12 mouse cellular contexts compared by ENCODE assay signal in genomic region chr2:166991945-166992344, GRCm38 (mm10). TPM values are rescaled to one million over a fixed set of nuclear protein-coding genes. Genes with fewer than 3 reads are reported as not detected.
DNase-seq lines count a peak whose midpoint lies in the region; ATAC-seq lines count a peak whose summit lies in the region.
"Had no signal": no experiment of that assay in that cellular context is flagged by ENCODE, and none has a peak within 500 bp of the region (broad histone marks: within the 10 kb centered on the region; RNA-seq: fewer than 3 reads in every experiment).

No protein-coding gene starts in this region.

- peak; percentile 34 to 67 for DNase-seq in adrenal gland, adult (ENCODE audit: inconsistent age in 2 of 2, low spot score in 1 of 2)
- DNase-seq in adrenal gland, postnatal 4 days (ENCODE audit: low spot score in 2 of 2): no peak
- no peak for DNase-seq in limb, embryonic 10.5 days (ENCODE audit: low spot score)
- peak; percentile 48 to 52 for DNase-seq in adrenal gland, postnatal 36 days
- no peak for DNase-seq in retina, embryonic 14.5 days (ENCODE audit: low spot score)
- DNase-seq in thymus, postnatal 4 days: no peak
- DNase-seq: cerebellum, postnatal 10 days had no signal

- no peaks in the 10 kb centered on the region for H3K27me3 ChIP-seq in limb, embryonic 12.5 days
- no peaks in the 10 kb centered on the region for H3K27me3 ChIP-seq in limb, embryonic 10.5 days (ENCODE audit: low read depth, poor library complexity, severe bottlenecking)
- no peaks in the 10 kb centered on the region for H3K27me3 ChIP-seq in liver, embryonic 12.5 days (replicated peaks)
- H3K27me3 ChIP-seq: heart, embryonic 15.5 days had no signal

- H3K9ac ChIP-seq in limb, embryonic 12.5 days (replicated peaks): no peak overlapping the region; the same call in 1 of the 2 replicates
- H3K9ac ChIP-seq in liver, embryonic 12.5 days: peak overlapping the region; percentile 33; the same call in 1 of the 2 replicates

- peak overlapping the region; percentile 41 for H3K27ac ChIP-seq in limb, embryonic 12.5 days
- no peak overlapping the region for H3K27ac ChIP-seq in limb, embryonic 10.5 days
- H3K27ac ChIP-seq in liver, embryonic 12.5 days: peak overlapping the region; percentile 70
- H3K27ac ChIP-seq: heart, embryonic 15.5 days had no signal

- no peaks in the 10 kb centered on the region for H3K36me3 ChIP-seq in limb, embryonic 12.5 days
- peaks cover 13% of the 10 kb centered on the region; the same call in 1 of the 2 replicates for H3K36me3 ChIP-seq in limb, embryonic 10.5 days
- H3K36me3 ChIP-seq in liver, embryonic 12.5 days: no peaks in the 10 kb centered on the region
- H3K36me3 ChIP-seq: heart, embryonic 15.5 days had no signal

- H3K4me1 ChIP-seq in limb, embryonic 12.5 days (replicated peaks): peaks cover 50% of the 10 kb centered on the region
- peaks cover 37% of the 10 kb centered on the region for H3K4me1 ChIP-seq in limb, embryonic 10.5 days
- peaks cover 81% of the 10 kb centered on the region for H3K4me1 ChIP-seq in liver, embryonic 12.5 days

- no peak for ATAC-seq in limb, embryonic 12.5 days (ENCODE audit: insufficient number of reproducible peaks, insufficient read depth, low FRiP score, low TSS enrichment, low read depth)
- ATAC-seq in liver, embryonic 12.5 days: no peak
- ATAC-seq: inflammation-experienced regulatory T-cells, adult 6 months had no signal

- no peak overlapping the region for H3K4me3 ChIP-seq in limb, embryonic 12.5 days (replicated peaks)
- H3K4me3 ChIP-seq in limb, embryonic 10.5 days: no peak overlapping the region
- H3K4me3 ChIP-seq in liver, embryonic 12.5 days: no peak overlapping the region
- H3K4me3 ChIP-seq: erythroblast, embryonic 14.5 days; heart, embryonic 15.5 days had no signal

- H3K9me3 ChIP-seq in limb, embryonic 12.5 days: no peaks in the 10 kb centered on the region
- no peaks in the 10 kb centered on the region for H3K9me3 ChIP-seq in limb, embryonic 10.5 days (replicated peaks)
- no peaks in the 10 kb centered on the region for H3K9me3 ChIP-seq in liver, embryonic 12.5 days (replicated peaks)
- H3K9me3 ChIP-seq: heart, embryonic 15.5 days had no signal

- H3K4me2 ChIP-seq in limb, embryonic 12.5 days: no peak overlapping the region
- peak overlapping the region; percentile 12; the same call in 1 of the 2 replicates for H3K4me2 ChIP-seq in liver, embryonic 12.5 days
- H3K4me2 ChIP-seq: heart, embryonic 15.5 days had no signal

RNA-seq across cellular contexts. Expression of gene Stau1, which starts 4.2 kb away (rescaled TPM):
- 10 to 100 TPM; 76.9 to 79.0 TPM for total RNA-seq in adrenal gland, postnatal 4 days (2021)
- 113 and 120 TPM in 2 replicates for polyA plus RNA-seq in limb, embryonic 12.5 days (2016; fragmentation: Nextera tagmentation; extraction: Ambion mirVana)
- 87.9 and 98.3 TPM in 2 replicates for polyA plus RNA-seq in limb, embryonic 10.5 days (2016; fragmentation: Nextera tagmentation; extraction: Ambion mirVana)
- 10 to 100 TPM; 69.7 to 75.8 TPM for total RNA-seq in adrenal gland, postnatal 36 days (2021)
- 36.1 and 37.7 TPM in 2 replicates for polyA plus RNA-seq in liver, embryonic 12.5 days (2016; fragmentation: Nextera tagmentation; extraction: Ambion mirVana)

RNA-seq across cellular contexts. Expression of gene Ddx27, which starts 23.0 kb away (rescaled TPM):
- 10 to 100 TPM; 44.3 to 50.5 TPM for total RNA-seq in adrenal gland, postnatal 4 days (2021)
- 62.8 and 65.1 TPM in 2 replicates for polyA plus RNA-seq in limb, embryonic 12.5 days (2016; fragmentation: Nextera tagmentation; extraction: Ambion mirVana)
- polyA plus RNA-seq in limb, embryonic 10.5 days (2016; fragmentation: Nextera tagmentation; extraction: Ambion mirVana): 68.6 and 77.0 TPM in 2 replicates
- 10 to 100 TPM; 32.0 to 42.5 TPM for total RNA-seq in adrenal gland, postnatal 36 days (2021)
- 78.8 and 79.3 TPM in 2 replicates for polyA plus RNA-seq in liver, embryonic 12.5 days (2016; fragmentation: Nextera tagmentation; extraction: Ambion mirVana)

Comparison
In these comparisons a context has a peak if more than half of its experiments do, and no peak if none do; other contexts are left out.
1. DNase-seq: peak in adrenal gland, adult (2 of 2) and adrenal gland, postnatal 36 days (2 of 2); none in adrenal gland, postnatal 4 days (0 of 2), limb, embryonic 10.5 days (single experiment), retina, embryonic 14.5 days (single experiment) and thymus, postnatal 4 days (single experiment).